Mouse (Mus musculus) lung, postnatal 36 days (tissue): ENCODE data around the gene Mbd6.
"Not testable (repeated sequence)": the region's sequence is repeated elsewhere in the genome, so short reads cannot be mapped to it uniquely, and the experiment has no call there.

Experiments used
- DNase-seq: peaks from one replicate; pipeline ENCODE4 v3.0.0; 2022; ENCODE audit warnings: mixed read lengths

Gene Mbd6

DNA sequence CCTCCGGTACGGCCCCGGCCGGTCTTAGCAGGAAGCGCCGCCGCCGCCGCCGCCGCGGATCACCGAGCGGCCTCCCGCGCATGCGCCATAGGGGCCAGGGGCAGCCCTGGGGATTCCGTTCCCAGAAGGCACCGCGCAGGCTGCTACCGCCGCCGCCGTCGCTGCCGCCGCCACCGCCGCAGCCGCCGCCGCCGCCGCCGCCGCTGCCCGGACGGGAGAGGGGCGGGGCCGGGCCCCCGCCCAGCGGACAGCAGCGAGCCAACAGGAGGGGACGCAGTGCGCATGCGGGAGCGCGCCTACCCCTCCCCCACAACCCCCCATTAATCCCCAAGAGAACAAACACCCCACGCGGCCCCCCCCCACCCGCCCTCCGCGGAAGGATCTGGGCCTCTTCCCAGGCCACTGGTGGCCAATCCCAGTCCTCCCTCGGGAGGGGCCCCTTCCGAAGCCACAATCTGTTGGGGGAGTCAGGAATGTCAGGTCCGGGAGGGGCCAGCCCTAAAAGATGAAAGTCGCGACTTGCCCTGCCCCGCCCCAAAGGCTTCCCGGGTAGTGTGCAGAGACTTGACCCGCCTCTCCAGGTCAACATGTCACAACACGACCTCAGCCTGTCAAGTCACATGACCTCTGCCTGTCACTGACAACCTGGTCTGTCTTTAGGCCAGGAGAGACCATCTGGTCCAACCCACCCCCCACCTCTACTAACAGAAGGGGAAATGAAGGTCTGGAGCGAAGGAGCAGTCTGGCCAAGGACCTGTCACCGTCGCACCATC lies at the start of gene Mbd6:
Gene Mbd6 (minus strand): TSS at position 219 of the 773 bp plus-strand sequence.
- peak; percentile 96 for DNase-seq

DNA sequence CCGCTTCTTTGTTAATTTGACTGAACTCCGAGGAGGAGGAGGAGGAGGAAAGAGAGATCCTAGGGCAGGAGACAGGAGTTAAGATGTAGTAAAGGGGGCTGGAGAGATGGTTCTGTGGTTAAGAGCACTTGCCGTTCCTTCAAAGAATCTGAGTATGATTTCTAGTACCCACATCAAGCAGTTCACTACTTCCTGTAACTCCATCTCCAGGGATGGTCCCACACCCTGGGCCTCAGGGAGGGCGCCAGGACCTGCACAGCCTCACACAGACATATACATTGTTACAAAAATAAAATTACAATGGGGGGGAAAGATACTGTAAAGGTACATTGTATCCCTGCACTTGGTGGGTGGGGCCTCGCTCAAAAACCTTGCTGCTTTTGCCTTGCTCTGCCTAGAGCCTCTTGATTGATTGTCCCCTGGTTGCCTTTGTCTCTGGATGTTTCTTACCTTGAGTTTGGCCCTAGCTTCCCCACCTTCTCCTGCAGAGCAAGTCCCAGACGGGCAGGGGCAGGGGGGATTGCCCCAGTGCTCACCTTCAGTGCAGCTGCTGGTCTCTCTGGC lies 48.8 kb upstream of the Mbd6 start:
- DNase-seq: no peak

DNA sequence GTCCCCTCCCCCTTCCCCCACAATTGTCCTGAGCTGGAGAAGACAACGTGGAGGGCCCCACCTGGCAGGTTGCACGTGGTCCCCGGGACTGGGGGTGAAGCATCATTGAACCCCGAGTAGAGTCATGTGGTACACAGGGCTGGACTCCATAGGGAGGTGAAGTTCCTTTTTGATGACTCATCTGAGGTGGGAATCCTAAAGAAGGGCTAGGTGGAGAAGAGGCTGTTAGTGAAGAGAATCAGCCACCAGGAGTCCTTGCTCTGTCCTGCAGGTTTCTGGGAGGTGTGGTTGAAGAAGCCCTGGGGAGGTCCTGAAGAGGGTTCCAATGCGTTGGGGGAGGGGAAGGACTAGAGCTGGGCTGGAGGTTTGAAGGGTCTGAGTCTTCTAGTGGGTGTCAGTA lies 48.1 kb upstream of the Mbd6 start:
- no peak for DNase-seq

DNA sequence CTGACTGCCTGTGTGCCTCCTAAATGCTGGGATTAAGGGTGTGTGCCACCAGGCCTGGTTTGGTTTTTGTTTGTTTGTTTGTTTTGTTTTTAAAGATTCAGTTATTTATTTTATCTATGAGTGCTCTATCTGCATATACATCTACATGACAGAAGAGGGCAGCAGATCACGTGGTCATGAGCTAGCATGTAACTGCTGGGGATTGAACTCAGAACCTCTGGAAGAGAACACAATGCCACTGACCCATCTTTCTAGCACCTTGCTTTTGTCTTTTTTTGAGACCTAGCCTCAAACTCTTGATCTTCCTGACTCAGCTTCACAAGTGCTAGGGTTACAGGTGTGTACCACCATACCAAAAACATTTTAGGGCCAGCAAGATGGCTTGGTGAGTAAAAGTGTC lies 46.5 kb upstream of the Mbd6 start:
- DNase-seq: no peak

DNA sequence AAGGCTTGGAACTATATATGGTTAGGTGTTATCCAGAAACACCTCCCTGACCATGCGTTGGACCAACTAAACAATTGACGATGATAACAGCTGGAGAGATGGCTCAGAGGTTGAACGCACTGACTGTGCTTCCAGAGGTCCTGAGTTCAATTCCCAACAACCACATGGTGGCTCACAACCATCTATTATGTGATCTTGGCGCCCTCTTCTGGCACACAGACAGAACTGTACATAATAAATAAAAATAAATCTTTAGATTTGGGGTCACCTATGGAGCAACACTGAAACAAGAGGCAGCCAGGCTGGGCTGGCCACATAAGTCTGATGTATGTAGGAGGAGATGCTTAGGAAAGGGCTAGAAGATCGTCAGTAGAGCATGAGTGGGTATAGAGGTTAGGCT lies 44.3 kb upstream of the Mbd6 start:
- no peak for DNase-seq

DNA sequence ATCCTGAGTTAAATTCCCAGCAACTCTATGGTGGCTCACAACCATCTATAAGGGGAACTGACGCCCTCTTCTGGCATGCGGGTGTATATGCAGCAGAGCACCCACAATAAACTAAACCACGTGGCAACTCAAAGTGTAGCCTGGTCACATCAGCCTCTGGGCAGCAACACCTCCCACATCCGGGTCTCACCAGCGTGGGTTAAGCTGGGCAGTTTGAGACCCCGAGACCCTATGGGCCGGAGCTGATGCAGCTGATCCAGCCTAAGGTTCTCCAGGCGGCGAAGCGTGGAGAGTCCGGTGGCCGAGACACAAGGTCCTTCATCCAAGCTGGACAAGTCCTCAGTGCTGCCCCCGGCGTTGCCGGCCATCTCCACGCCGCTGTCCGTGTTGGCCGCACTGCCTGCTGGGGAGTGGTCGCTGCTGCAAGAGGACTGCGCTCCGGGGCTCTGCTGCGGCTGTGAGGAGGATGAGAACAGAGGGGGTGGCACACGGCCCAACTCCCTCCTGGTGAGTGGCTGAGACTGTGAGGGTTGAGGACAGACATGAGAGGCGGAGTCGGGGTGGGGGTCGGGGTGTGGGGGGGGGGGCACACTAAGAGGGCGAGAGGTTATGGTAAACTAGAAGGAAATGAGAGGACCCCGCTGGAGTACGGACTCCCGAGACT lies 43.5 kb upstream of the Mbd6 start:
- no peak for DNase-seq

DNA sequence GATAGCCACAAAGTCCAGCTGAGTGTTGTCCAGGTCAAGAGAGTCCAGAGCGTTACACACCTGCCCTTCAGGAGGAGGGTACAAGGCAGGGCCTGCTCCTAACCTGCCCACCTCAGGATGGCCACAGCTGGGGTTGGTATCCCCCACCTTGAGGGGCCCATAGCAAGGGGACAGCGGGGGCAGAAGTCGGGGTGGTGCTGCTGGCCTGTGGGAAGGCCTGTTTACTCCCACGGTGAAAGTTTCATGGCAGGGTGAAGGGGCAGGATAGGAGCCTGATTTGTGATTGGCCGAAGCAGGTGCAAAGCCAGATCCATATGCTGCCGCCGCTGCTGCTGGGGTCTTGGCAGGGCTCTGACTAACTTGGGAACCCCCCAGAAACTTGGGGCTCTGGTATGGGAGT lies 41.4 kb upstream of the Mbd6 start:
- DNase-seq: no peak

DNA sequence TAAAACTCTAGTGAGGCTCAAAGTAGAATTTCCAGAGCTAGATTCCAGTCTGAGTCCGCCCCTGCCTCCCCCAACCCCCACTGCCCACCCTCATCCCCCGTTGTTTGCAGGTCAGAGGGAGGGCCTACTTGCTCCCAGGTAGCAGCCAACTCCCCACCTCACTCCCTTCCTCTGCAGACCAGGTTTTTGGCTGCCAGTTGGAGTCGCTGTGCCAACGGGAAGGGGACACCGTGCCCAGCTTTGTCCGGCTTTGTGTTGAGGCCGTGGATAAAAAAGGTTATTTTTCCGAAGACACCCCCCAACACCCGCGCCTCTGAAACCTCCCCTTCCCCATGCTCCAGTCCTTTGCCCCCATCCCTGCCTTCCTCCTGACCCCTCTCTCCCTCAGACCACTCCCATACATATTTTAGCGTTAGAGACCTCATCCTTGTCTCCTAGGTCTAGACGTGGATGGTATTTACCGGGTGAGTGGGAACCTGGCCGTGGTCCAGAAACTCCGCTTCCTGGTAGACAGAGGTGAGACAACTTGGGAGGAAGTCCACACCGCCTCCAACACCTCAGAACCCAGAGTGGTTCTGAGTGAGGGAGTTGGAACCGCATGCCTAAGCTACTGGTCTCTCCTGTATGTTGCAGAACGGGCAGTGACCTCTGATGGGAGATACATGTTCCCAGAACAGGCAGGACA lies 38.8 kb upstream of the Mbd6 start:
- DNase-seq: no peak

DNA sequence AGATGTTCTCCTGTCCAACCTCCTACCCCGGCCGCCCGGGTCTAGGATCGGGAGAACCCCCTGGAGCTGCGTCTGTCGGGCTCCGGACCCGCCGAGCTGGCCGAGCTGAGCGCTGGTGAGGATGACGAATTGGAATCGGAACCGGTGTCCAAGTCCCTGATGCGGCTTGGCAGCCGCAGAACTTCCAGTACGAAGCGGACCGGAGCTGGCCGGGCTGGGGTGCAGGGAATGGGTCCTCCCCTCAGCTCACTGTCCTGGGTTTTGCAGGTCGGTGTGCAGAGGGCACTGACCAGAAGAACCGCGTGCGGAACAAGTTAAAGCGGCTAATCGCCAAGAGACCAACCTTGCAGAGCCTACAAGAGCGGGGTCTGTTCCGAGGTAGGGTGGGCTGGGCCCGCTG lies 38.0 kb upstream of the Mbd6 start:
- no peak for DNase-seq

DNA sequence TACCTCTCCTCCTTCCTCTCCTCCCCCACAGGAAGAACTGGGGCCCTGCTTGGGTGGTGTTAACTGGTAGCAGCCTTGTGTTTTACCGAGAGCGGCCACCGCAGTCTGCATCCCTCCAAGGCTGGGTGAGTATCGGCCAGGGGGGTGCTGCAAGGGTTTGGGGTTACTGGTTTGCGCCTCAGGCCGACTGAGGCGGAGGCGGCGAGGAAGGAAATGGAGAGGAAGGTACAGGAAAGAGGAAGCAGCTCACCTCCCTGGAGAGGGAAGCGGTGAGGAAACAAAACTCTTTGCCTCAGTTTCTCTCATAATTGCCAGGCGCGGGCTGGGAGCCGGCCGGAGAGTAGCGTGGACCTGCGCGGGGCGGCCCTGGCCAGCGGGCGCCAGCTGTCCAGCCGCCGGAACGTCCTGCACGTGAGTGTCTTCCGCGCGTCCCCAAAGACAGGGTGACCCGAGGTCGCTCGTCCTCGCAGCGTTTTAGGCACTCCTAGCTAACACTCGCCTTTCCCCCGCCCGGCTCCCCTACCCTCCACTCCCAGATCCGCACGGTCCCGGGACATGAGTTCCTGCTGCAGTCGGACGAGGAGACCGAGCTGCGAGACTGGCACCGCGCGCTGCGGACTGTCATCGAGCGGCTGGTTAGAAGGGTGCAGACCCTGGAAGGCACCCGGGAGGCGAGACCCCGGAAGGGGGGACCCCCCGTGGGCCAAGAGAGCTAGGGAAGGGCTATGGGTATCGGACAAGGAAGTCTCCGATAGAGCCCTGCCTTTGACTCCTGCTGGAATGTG lies 37.4 kb upstream of the Mbd6 start:
- no peak for DNase-seq

DNA sequence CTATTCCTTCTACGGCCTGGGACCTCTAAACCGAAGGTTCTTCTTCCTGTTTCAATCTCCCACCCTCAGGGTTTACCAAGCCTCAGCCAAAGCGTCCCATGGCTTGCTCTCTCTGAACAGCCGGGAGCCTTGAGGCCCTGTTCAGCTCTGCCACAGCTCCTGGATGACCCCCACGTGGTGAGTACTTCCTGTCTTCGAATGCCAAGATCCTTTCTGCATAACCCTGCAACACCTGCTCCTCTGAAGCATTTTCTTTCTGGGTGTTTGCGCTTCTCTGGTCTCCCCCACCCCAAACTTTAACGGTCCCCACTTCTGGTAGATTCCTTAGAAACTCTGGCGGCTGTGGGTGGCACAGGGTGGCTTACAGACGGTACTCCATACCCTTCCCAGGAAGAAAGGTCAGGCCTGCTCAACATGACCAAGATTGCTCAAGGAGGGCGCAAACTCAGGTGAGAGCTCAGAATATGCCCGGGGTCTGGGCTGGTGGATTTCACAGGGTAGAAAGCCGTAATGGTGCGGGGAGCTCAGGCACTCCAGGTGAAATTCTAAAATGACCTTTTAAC lies 36.7 kb upstream of the Mbd6 start:
- DNase-seq: no peak

DNA sequence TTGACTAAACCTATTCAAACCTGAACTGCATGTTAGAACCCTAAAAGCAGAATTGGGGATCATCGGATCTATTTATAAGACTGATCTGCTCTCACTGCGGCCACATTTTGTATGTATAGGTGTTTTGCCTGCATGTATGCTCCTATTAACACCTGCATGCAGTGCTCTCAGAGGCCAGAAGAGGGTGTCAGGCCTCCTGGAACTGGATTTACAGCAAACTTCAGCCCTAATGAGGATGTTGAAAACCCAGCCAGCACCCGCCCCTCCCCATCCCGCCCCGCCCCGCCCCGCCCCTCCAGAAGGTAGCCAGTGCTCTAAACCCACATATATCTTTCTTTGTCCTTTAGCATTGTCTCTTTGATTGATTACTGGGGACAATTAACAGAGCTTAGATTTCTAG lies 35.7 kb upstream of the Mbd6 start:
- peak; percentile 88 for DNase-seq

DNA sequence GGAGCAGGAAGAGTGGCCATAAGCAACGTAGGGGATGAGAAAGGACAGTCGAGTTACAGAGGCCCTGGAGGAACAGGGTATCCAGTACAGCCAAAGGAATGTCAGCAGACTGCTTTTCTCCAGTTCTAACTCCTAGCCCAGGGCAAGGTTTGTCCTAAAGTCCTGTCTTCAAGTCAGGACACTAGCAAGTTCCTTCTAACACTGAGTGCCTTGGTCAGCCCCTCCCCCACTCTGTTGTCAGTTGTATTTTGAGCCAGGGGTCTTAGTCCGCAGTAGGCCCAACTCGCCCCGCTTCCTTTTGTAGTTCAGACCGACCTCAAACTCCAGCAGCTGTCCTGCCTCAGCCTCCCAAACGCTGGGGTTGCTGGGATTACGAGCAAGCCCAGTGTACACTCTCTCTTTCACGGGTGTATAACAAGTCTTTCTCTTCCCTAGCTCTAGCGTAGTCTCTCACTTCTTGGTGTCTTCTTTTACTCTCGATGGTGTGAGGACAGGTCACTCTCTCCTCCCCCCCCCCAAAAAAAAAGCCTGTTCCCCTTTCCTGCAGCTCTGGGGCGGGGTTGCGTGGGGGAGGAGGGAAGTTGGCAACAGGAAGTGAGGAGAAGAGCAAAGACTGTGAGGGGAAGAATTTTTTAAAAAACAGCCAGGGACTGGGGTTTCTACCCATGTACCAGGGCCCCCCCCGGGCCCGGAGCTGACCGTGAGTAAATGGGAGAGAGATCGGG lies 34.5 kb upstream of the Mbd6 start:
- DNase-seq: peak; percentile 66

DNA sequence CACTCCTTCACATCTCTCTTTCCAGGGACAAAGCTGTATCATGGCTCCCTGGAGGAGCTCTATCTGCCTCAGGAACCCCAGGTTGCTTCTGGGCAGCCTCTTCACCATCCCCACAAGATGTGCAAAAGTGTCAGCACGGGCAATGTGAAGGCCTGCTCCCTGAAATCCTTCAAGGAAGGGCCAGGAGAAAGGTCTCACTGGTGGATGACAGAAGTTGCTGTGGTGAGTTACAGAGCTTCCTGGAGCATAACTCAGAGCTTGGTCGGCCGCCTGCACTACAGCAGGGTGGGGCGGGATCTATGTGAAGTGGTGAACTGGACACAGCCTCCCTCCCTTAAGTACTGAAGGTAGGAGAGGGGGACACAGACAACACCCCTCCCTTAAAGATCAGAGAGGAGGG lies 33.9 kb upstream of the Mbd6 start:
- DNase-seq: no peak

DNA sequence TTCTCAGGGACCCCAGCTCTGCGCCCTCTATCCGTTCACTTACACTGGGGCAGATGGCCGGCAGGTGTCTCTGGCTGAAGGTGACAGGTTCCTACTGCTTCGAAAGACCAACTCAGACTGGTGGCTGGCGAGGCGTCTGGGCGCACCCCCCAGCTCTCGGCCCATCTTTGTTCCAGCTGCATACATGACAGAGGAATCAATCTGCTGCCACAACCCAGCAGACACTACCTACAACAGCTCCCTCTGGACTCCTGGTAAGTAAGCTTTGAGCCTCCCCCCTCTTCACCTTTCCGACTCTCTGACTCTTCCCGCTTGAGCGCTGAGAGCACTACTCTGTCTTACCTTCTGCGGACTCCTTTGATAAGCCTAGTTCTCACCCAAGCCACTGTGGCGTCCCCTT lies 33.4 kb upstream of the Mbd6 start:
- no peak for DNase-seq

DNA sequence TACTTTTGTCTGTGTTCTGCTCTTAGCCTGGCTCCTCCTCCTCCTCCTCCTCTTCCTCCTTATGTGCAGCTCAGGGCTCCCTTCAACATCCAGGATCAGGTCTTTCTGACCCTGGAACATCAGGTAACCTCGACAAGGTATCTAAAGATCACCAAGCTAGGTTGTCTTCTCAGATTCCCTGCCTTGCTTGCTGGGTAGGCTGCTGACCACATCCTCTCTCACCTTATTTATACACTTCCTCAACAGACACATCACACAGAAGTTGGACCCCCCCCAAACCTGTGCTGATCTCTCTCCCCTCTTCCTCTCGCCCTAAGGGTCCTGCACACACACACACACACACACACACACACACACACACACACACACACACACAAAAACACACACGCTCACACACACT lies 32.8 kb upstream of the Mbd6 start, which contains the start of gene Arhgap9:
Gene Arhgap9 (plus strand): TSS at position 344 of the 400 bp plus-strand sequence.
- DNase-seq: no peak

DNA sequence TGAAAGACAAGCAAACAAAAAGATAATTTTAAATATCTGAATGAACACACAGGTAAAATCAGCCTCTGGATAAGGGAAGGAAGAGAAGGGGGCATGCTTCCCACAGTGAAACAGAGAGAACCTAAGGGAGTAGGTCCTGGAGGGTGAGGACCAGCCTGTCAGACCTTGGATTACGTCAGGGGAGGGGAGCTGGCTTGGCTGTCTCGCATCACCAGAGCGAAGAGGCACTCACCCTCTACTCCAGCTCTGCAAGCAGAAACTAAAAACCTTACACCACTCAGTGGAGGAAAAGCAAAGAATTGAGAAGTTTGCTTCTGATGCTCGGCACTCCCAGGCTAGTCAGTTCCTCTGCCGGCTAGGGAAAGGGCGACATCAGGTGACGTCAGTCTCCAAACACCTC lies 31.2 kb upstream of the Mbd6 start:
- no peak for DNase-seq

DNA sequence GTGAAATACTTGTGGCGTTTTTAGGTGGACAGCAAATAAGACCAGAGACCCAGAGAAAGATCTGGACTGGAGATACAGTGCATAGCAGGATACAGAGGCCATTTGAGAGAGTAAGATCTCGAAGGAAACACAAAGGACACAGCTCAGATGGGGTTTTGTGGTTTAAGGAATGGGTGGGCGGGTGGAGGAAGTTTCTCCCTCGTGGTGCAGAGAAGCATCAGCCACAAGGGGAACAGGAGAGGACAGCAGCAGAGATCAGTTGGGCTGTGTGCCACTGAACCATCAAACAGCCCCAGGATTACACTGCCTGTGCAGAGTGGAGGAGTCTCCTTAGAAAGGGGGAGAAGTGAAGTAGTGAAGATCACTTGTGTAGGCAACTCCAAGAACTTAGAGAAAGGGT lies 29.2 kb upstream of the Mbd6 start:
- no peak for DNase-seq

DNA sequence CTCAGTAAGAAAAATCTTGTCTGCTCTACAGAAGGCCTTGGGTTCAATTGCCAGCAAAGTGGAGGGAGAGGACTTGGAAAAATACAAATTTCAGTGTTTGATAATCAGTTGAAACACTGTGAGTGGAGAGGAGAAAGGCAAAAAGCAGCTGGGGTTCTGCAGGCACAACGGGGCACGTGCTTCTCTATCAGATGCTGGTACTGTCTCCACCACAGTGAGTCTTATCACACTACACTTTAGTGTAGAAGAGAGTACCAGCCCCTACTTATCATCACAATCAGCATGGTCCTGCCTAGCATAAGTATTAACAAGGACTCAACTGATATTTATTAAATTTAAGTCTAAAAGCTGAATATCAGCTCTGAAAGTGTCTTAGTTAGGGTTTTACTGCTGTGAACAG lies 28.5 kb upstream of the Mbd6 start:
- no peak for DNase-seq

DNA sequence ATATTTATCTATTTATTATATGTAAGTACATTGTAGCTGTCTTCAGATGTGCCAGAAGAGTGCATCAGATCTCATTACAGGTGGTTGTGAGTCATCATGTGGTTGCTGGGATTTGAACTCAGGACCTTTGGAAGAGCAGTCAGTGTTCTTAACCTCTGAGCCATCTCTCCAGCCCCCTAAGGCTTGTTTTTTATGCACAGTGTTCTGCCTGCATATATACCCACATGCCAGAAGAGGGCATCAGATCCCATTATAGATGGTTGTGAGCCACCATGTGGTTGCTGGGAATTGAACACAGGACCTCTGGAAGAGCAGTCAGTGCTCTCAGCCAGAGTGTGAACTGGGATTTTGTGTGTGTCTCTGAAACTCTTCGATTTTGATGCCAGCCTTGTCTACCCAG lies 26.1 kb upstream of the Mbd6 start:
- DNase-seq: not testable (repeated sequence)

DNA sequence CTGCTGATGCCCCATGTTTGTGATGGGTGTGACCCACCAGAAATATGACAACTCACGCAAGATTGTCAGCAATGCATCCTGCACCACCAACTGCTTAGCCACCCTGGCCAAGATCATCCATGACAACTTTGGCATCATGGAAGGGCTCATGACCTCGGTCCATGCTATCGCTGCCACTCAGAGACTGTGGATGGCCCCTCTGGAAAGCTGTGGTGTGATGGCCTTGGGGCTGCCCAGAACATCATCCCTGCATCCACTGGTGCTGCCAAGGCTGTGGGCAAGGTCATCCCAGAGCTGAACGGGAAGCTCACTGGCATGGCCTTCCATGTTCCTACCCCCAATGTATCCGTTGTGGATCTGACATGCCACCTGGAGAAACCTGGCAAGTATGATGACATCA lies 24.7 kb upstream of the Mbd6 start:
- not testable (repeated sequence) for DNase-seq

DNA sequence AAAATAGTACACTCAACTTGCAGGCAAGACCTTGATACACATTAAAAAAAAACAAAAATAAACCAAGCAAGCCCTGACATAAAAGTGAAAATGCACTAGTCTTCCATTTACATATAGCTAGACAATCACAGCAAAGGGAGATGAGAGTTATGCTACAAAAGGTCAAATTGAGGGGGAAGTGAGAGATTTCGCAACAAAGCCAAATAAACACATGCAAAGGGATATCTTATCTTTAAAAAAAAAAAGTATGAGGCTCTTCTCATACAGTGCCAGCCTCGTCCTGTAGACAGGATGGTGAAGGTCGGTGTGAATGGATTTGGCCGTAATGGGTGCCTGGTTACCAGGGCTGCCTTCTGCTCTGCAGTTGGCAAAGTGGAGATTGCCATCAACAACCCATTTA lies 24.0 kb upstream of the Mbd6 start:
- DNase-seq: peak; percentile 37
